Mouse (Mus musculus): ENCODE results near the gene Ces5a.

- no peak for TF ChIP-seq E2F4 (IDR thresholded peaks at IDR 0.05; ENCODE audit: insufficient read depth)
- no peak for TF ChIP-seq TCF12 (IDR thresholded peaks at IDR 0.05; ENCODE audit: insufficient read depth, poor library complexity, severe bottlenecking)
Measured at GRCm38 (mm10) chr8:93564634-93565033, 29.0 kb upstream of the Ces5a start.
